In the genomic region with DNA sequence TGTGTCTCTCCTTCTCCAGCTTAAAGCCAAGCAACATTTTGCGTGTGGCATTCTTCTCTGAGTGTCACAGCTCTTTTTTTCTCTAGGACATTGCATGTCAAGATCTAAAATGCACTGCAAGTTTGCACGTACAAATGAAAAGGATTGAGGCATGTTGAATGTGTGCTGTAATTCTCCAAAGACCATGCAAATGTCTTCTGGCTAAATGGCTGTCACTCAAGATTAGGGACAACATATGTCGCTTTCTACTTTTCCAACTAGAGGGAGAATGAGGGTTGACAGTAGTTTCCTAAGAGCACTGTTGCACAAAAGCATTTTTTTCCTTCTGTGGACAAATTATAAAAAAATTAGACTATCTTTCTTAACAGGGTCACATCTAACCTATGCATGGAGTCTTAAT, we compare ENCODE assay signal across 30 mouse cellular contexts.
DNase-seq lines count a peak whose midpoint lies in the region; ATAC-seq and TF ChIP-seq lines count a peak whose summit lies in the region.
"Had no signal": no experiment of that assay in that cellular context is flagged by ENCODE, and none has a peak within 500 bp of the region (broad histone marks: within the 10 kb centered on the region; RNA-seq: fewer than 3 reads in every experiment).

No protein-coding gene starts in this region.

- H3K9ac ChIP-seq in hindbrain, embryonic 11.5 days (ENCODE audit: low read depth, low read length), result no peak overlapping the region
- H3K9ac ChIP-seq in hindbrain, embryonic 16.5 days (ENCODE audit: low read depth, low read length), result no peak overlapping the region
- no peak overlapping the region for H3K9ac ChIP-seq in midbrain, embryonic 13.5 days (replicated peaks)
- H3K9ac ChIP-seq in midbrain, embryonic 15.5 days, result no peak overlapping the region
- no peak overlapping the region for H3K9ac ChIP-seq in forebrain, postnatal 0 days
- H3K9ac ChIP-seq: embryonic facial prominence, embryonic 13.5 days; heart, embryonic 15.5 days; hindbrain, embryonic 15.5 days; limb, embryonic 12.5 days; liver, embryonic 15.5 days; lung, embryonic 15.5 days; neural tube, embryonic 13.5 days had no signal

- H3K4me3 ChIP-seq in hindbrain, embryonic 11.5 days (ENCODE audit: low read depth, low read length), result no peak overlapping the region
- H3K4me3 ChIP-seq in hindbrain, embryonic 16.5 days (ENCODE audit: low read length), result no peak overlapping the region
- H3K4me3 ChIP-seq in midbrain, embryonic 13.5 days (replicated peaks), result no peak overlapping the region
- H3K4me3 ChIP-seq in midbrain, embryonic 15.5 days, result no peak overlapping the region
- H3K4me3 ChIP-seq in forebrain, postnatal 0 days (ENCODE audit: low read depth, low read length), result no peak overlapping the region
- H3K4me3 ChIP-seq: embryonic facial prominence, embryonic 13.5 days; erythroblast, embryonic 14.5 days; heart, embryonic 10.5 days; heart, embryonic 15.5 days; hindbrain, embryonic 15.5 days; limb, embryonic 12.5 days; liver, embryonic 15.5 days; lung, embryonic 15.5 days; neural tube, embryonic 13.5 days had no signal

- H3K4me2 ChIP-seq in hindbrain, embryonic 11.5 days (replicated peaks; ENCODE audit: low read depth, low read length), result no peak overlapping the region
- H3K4me2 ChIP-seq in hindbrain, embryonic 16.5 days (ENCODE audit: low read length), result no peak overlapping the region
- H3K4me2 ChIP-seq in midbrain, embryonic 13.5 days (replicated peaks), result no peak overlapping the region
- no peak overlapping the region for H3K4me2 ChIP-seq in midbrain, embryonic 15.5 days
- no peak overlapping the region for H3K4me2 ChIP-seq in forebrain, postnatal 0 days (ENCODE audit: low read depth)
- H3K4me2 ChIP-seq: embryonic facial prominence, embryonic 13.5 days; heart, embryonic 15.5 days; hindbrain, embryonic 15.5 days; limb, embryonic 12.5 days; liver, embryonic 15.5 days; lung, embryonic 15.5 days; neural tube, embryonic 13.5 days had no signal

- no peak for TF ChIP-seq CTCF in forebrain, postnatal 0 days (IDR thresholded peaks at IDR 0.05; ENCODE audit: low read depth)

- ATAC-seq in hindbrain, embryonic 11.5 days (ENCODE audit: low FRiP score), result 0 out of 2 replicates have a peak, but pooled peaks have one; percentile 51
- no peak for ATAC-seq in hindbrain, embryonic 16.5 days
- 0 out of 2 replicates have a peak, but pooled peaks have one; percentile 30 for ATAC-seq in midbrain, embryonic 13.5 days
- ATAC-seq in midbrain, embryonic 15.5 days (replicated peaks), result no peak; the same call in 1 of the 2 replicates
- ATAC-seq in forebrain, postnatal 0 days, result peak; percentile 32
- ATAC-seq: intestine, embryonic 16.5 days; Patski had no signal

- no peaks in the 10 kb centered on the region for H3K4me1 ChIP-seq in hindbrain, embryonic 11.5 days (replicated peaks; ENCODE audit: control insufficient read depth, insufficient read depth, low read length)
- H3K4me1 ChIP-seq in hindbrain, embryonic 16.5 days (ENCODE audit: control insufficient read depth, insufficient read depth, low read depth, low read length), result no peaks in the 10 kb centered on the region
- 0 out of 2 replicates have a peak, but pooled peaks cover 7% of the 10 kb centered on the region for H3K4me1 ChIP-seq in midbrain, embryonic 13.5 days (replicated peaks)
- H3K4me1 ChIP-seq in midbrain, embryonic 15.5 days, result no peaks in the 10 kb centered on the region
- no peaks in the 10 kb centered on the region for H3K4me1 ChIP-seq in forebrain, postnatal 0 days (ENCODE audit: insufficient read depth)
- H3K4me1 ChIP-seq: embryonic facial prominence, embryonic 13.5 days; heart, embryonic 10.5 days; heart, embryonic 15.5 days; hindbrain, embryonic 15.5 days; limb, embryonic 12.5 days; liver, embryonic 15.5 days; lung, embryonic 15.5 days had no signal

- H3K36me3 ChIP-seq in hindbrain, embryonic 11.5 days (ENCODE audit: control insufficient read depth, insufficient read depth, low read length), result no peaks in the 10 kb centered on the region
- H3K36me3 ChIP-seq in hindbrain, embryonic 16.5 days (ENCODE audit: control insufficient read depth, insufficient read depth, low read length), result no peaks in the 10 kb centered on the region
- H3K36me3 ChIP-seq in midbrain, embryonic 13.5 days, result no peaks in the 10 kb centered on the region
- no peaks in the 10 kb centered on the region for H3K36me3 ChIP-seq in midbrain, embryonic 15.5 days (replicated peaks)
- H3K36me3 ChIP-seq in forebrain, postnatal 0 days (ENCODE audit: insufficient read depth), result no peaks in the 10 kb centered on the region
- H3K36me3 ChIP-seq: embryonic facial prominence, embryonic 13.5 days; heart, embryonic 10.5 days; heart, embryonic 15.5 days; hindbrain, embryonic 15.5 days; limb, embryonic 12.5 days; liver, embryonic 15.5 days; lung, embryonic 15.5 days; neural tube, embryonic 13.5 days had no signal

- no peak overlapping the region for H3K27ac ChIP-seq in hindbrain, embryonic 11.5 days (ENCODE audit: low read depth, low read length)
- H3K27ac ChIP-seq in hindbrain, embryonic 16.5 days (ENCODE audit: low read depth, low read length), result no peak overlapping the region
- H3K27ac ChIP-seq in midbrain, embryonic 13.5 days, result no peak overlapping the region
- H3K27ac ChIP-seq in midbrain, embryonic 15.5 days, result no peak overlapping the region
- no peak overlapping the region for H3K27ac ChIP-seq in forebrain, postnatal 0 days (ENCODE audit: low read depth, low read length)
- H3K27ac ChIP-seq: embryonic facial prominence, embryonic 13.5 days; heart, embryonic 10.5 days; heart, embryonic 15.5 days; hindbrain, embryonic 15.5 days; limb, embryonic 12.5 days; liver, embryonic 15.5 days; lung, embryonic 15.5 days; neural tube, embryonic 13.5 days had no signal

- no peaks in the 10 kb centered on the region for H3K27me3 ChIP-seq in hindbrain, embryonic 11.5 days (ENCODE audit: control insufficient read depth, insufficient read depth, low read length)
- H3K27me3 ChIP-seq in hindbrain, embryonic 16.5 days (replicated peaks; ENCODE audit: control insufficient read depth, insufficient read depth, low read length), result no peaks in the 10 kb centered on the region
- peaks cover 8% of the 10 kb centered on the region; the same call in 1 of the 2 replicates for H3K27me3 ChIP-seq in midbrain, embryonic 13.5 days
- H3K27me3 ChIP-seq in midbrain, embryonic 15.5 days (replicated peaks), result no peaks in the 10 kb centered on the region
- H3K27me3 ChIP-seq in forebrain, postnatal 0 days (ENCODE audit: insufficient read depth, low read length), result no peaks in the 10 kb centered on the region
- H3K27me3 ChIP-seq: embryonic facial prominence, embryonic 13.5 days; heart, embryonic 15.5 days; hindbrain, embryonic 15.5 days; limb, embryonic 12.5 days; liver, embryonic 15.5 days; lung, embryonic 15.5 days; neural tube, embryonic 13.5 days; Patski had no signal

- peak; percentile 24 for DNase-seq in hindbrain, embryonic 11.5 days (ENCODE audit: low spot score)
- peak; percentile 8 for DNase-seq in forebrain, postnatal 0 days
- no peak for DNase-seq in layer of hippocampus, adult 11-12 months (ENCODE audit: low spot score)
- no peak for DNase-seq in cerebellum, adult 11 months
- no peak for DNase-seq in left cerebral cortex, adult 8-10 months (ENCODE audit: low spot score in 2 of 2)
- DNase-seq: adrenal gland, postnatal 10 days; cerebellum, adult 11-12 months; cerebellum, adult 9-11 months; embryo, embryonic 11 days; gastrocnemius, postnatal 14 days; heart, adult 11 months; kidney, adult 9 months; kidney, postnatal 10 days; layer of hippocampus, adult 9-11 months; right cerebral cortex, postnatal 25 days; thymus, postnatal 25 days had no signal

- no peaks in the 10 kb centered on the region for H3K9me3 ChIP-seq in hindbrain, embryonic 11.5 days (ENCODE audit: control insufficient read depth, low read length)
- no peaks in the 10 kb centered on the region for H3K9me3 ChIP-seq in hindbrain, embryonic 16.5 days (ENCODE audit: control insufficient read depth, low read length)
- no peaks in the 10 kb centered on the region for H3K9me3 ChIP-seq in midbrain, embryonic 13.5 days
- no peaks in the 10 kb centered on the region for H3K9me3 ChIP-seq in midbrain, embryonic 15.5 days
- no peaks in the 10 kb centered on the region for H3K9me3 ChIP-seq in forebrain, postnatal 0 days (ENCODE audit: low read length)
- H3K9me3 ChIP-seq: embryonic facial prominence, embryonic 13.5 days; heart, embryonic 10.5 days; heart, embryonic 15.5 days; hindbrain, embryonic 15.5 days; limb, embryonic 12.5 days; liver, embryonic 15.5 days; lung, embryonic 15.5 days; neural tube, embryonic 13.5 days had no signal

- 56% methylated on average over 3 of the region's 3 CpGs for WGBS in hindbrain, embryonic 11.5 days
- WGBS in hindbrain, embryonic 16.5 days, result 40% methylated on average over 3 of the region's 3 CpGs
- 24% methylated on average over 3 of the region's 3 CpGs for WGBS in midbrain, embryonic 13.5 days
- WGBS in midbrain, embryonic 15.5 days, result 30% methylated on average over 3 of the region's 3 CpGs
- WGBS in forebrain, postnatal 0 days, result 15% methylated on average over 3 of the region's 3 CpGs

Comparison
In these comparisons a context has a peak if more than half of its experiments do, and no peak if none do; other contexts are left out.
1. ATAC-seq: peak in hindbrain, embryonic 11.5 days (single experiment), midbrain, embryonic 13.5 days (single experiment) and forebrain, postnatal 0 days (single experiment); none in hindbrain, embryonic 16.5 days (single experiment) and midbrain, embryonic 15.5 days (single experiment).
2. DNase-seq: peak in hindbrain, embryonic 11.5 days (single experiment) and forebrain, postnatal 0 days (single experiment); none in layer of hippocampus, adult 11-12 months (single experiment), cerebellum, adult 11 months (single experiment) and left cerebral cortex, adult 8-10 months (0 of 2).